Mouse (Mus musculus): ENCODE results near the gene Defb30.

GRCm38 (mm10) chr14:63014667-63015066, 35.1 kb downstream of the Defb30 start:
- TF ChIP-seq GATA1 (IDR thresholded peaks at IDR 0.05; ENCODE audit: low read length) (no peak), TAL1 (IDR thresholded peaks at IDR 0.05; ENCODE audit: low read length) (no peak)
